Mouse (Mus musculus): ENCODE results near the gene Psd. TPM values are rescaled to one million over a fixed set of nuclear protein-coding genes. Genes with fewer than 3 reads are reported as not detected.

The Psd gene
- polyA plus RNA-seq, 1 experiment from 2014 or later, result 7.1 TPM

- no peak for ATAC-seq (ENCODE audit: low read depth)
- 79% methylated on average over 21 of the region's 21 CpGs for whole genome bisulfite sequencing (ENCODE audit: insufficient replicate concordance)
- Histone ChIP-seq H3K4me3 (replicated peaks) (no peak overlapping the region), H3K9me3 (replicated peaks) (no peaks in the 10 kb centered on the region), H3K9ac (no peak overlapping the region), H3K4me2 (no peak overlapping the region), H3K36me3 (peaks cover 41% of the 10 kb centered on the region), H3K4me1 (replicated peaks) (peaks cover 69% of the 10 kb centered on the region), H3K27me3 (peaks cover 42% of the 10 kb centered on the region), H3K27ac (no peak overlapping the region)
- DNase-seq, result peak; percentile 1
Observed at GRCm38 (mm10) chr19:46309651-46310305, 17.2 kb downstream of the Psd start.

DNA sequence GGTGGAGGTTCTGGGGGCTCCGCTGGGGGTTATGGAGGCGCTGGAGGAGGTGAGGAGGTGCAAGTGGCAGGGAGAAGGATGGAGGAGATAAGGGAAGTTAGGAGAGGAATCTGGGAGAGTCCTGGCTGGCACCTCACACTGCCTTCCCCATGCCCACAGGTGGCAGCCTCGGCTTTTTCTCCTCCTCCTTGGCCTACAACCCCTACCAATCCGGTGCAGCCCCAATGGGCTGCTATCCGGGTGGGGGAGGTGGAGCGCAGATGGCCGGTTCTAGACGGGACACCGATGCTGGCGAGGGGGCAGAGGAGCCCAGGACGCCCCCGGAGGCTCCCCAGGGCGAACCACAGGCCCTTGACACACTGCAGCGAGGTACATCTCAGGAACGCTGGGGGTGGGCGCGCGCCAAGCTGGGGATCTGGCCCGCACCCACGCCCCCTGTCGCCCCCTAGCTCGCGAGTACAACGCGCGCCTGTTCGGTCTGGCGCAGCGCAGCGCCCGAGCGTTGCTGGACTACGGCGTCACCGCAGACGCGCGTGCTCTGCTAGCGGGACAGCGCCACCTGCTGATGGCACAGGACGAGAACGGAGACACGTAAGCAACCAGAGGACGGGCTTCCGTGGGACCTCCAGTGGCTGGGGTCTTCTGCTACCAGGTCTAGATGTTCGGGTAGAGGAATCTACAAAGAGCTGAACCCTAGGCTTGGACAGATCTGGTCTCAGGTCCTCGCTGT lies 18.1 kb downstream of the Psd start:
- DNase-seq (peak; percentile 74), ATAC-seq (ENCODE audit: low read depth) (no peak)
- Histone ChIP-seq H3K9me3 (replicated peaks) (no peaks in the 10 kb centered on the region), H3K27me3 (peaks cover 33% of the 10 kb centered on the region), H3K4me3 (replicated peaks) (peak overlapping the region; percentile 56), H3K27ac (no peak overlapping the region), H3K4me2 (peak overlapping the region; percentile 90), H3K4me1 (replicated peaks) (peaks cover 69% of the 10 kb centered on the region), H3K9ac (peak overlapping the region; percentile 74), H3K36me3 (peaks cover 41% of the 10 kb centered on the region)
- WGBS (ENCODE audit: insufficient replicate concordance), result 1% methylated on average over 47 of the region's 47 CpGs

- Histone ChIP-seq H3K9me3 (replicated peaks) (no peaks in the 10 kb centered on the region), H3K27ac (no peak overlapping the region), H3K9ac (peak overlapping the region; percentile 74; the same call in 1 of the 2 replicates), H3K4me2 (peak overlapping the region; percentile 90), H3K4me3 (replicated peaks) (peak overlapping the region; percentile 56; the same call in 1 of the 2 replicates), H3K27me3 (peaks cover 27% of the 10 kb centered on the region; the same call in 1 of the 2 replicates), H3K36me3 (peaks cover 41% of the 10 kb centered on the region), H3K4me1 (replicated peaks) (peaks cover 68% of the 10 kb centered on the region)
- DNase-seq, result no peak
- 67% methylated on average over 16 of the region's 16 CpGs for WGBS (ENCODE audit: insufficient replicate concordance)
- ATAC-seq (ENCODE audit: low read depth), result no peak
Observed at GRCm38 (mm10) chr19:46308303-46308702, 18.7 kb downstream of the Psd start.

- Histone ChIP-seq H3K27me3 (peaks cover 22% of the 10 kb centered on the region; the same call in 1 of the 2 replicates), H3K27ac (no peak overlapping the region), H3K36me3 (peaks cover 40% of the 10 kb centered on the region), H3K9me3 (replicated peaks) (no peaks in the 10 kb centered on the region), H3K9ac (no peak overlapping the region), H3K4me2 (no peak overlapping the region), H3K4me1 (replicated peaks) (peaks cover 63% of the 10 kb centered on the region), H3K4me3 (replicated peaks) (no peak overlapping the region)
- ATAC-seq (ENCODE audit: low read depth), result no peak
- DNase-seq, result no peak
- 84% methylated on average over 16 of the region's 16 CpGs for WGBS (ENCODE audit: insufficient replicate concordance)
Observed at GRCm38 (mm10) chr19:46307781-46308180, 19.2 kb downstream of the Psd start.

DNA sequence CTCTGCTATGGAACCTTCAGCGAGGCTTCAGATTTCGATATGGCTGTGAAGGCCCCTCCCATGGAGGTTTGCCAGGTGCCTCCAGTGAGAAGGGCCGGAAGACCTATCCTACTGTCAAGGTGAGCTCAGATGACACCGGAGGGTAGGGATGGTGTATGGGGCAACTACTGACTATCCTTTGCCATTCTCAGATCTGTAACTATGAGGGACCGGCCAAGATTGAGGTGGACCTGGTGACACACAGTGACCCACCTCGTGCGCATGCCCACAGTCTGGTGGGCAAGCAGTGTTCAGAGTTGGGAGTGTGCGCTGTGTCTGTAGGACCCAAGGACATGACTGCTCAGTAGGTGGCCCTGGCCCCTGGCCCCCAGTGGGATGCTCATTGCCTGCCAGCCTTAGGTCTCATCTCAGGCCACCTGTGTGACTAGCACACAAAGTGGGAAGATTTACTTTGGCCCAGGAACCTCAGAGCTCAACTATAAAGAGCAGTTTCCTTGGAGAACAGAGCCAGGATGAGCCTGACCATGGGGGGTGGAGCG lies 20.1 kb downstream of the Psd start:
- no peaks in the 10 kb centered on the region for H3K9me3 ChIP-seq (replicated peaks)
- H3K4me1 ChIP-seq (replicated peaks), result peaks cover 54% of the 10 kb centered on the region
- DNase-seq, result no peak
- H3K27me3 ChIP-seq, result peaks cover 24% of the 10 kb centered on the region; the same call in 1 of the 2 replicates
- no peak overlapping the region for H3K27ac ChIP-seq
- H3K4me3 ChIP-seq (replicated peaks), result no peak overlapping the region
- H3K9ac ChIP-seq, result no peak overlapping the region
- H3K36me3 ChIP-seq, result peaks cover 31% of the 10 kb centered on the region
- no peak for ATAC-seq (ENCODE audit: low read depth)
- WGBS (ENCODE audit: insufficient replicate concordance), result 85% methylated on average over 9 of the region's 9 CpGs
- H3K4me2 ChIP-seq, result peak overlapping the region; percentile 2; the same call in 1 of the 2 replicates

GRCm38 (mm10) chr19:46306268-46306610 lies 20.7 kb downstream of the Psd start:
- DNase-seq, result no peak
- H3K27ac ChIP-seq, result peak overlapping the region; percentile 84
- H3K27me3 ChIP-seq, result peaks cover 28% of the 10 kb centered on the region; the same call in 1 of the 2 replicates
- H3K4me2 ChIP-seq, result peak overlapping the region; percentile 98
- 63% methylated on average over 5 of the region's 5 CpGs for WGBS (ENCODE audit: insufficient replicate concordance)
- no peaks in the 10 kb centered on the region for H3K9me3 ChIP-seq (replicated peaks)
- H3K4me1 ChIP-seq (replicated peaks), result peaks cover 53% of the 10 kb centered on the region
- peak overlapping the region; percentile 83 for H3K4me3 ChIP-seq (replicated peaks)
- no peak for ATAC-seq (ENCODE audit: low read depth)
- H3K9ac ChIP-seq, result peak overlapping the region; percentile 84
- peaks cover 26% of the 10 kb centered on the region for H3K36me3 ChIP-seq

DNA sequence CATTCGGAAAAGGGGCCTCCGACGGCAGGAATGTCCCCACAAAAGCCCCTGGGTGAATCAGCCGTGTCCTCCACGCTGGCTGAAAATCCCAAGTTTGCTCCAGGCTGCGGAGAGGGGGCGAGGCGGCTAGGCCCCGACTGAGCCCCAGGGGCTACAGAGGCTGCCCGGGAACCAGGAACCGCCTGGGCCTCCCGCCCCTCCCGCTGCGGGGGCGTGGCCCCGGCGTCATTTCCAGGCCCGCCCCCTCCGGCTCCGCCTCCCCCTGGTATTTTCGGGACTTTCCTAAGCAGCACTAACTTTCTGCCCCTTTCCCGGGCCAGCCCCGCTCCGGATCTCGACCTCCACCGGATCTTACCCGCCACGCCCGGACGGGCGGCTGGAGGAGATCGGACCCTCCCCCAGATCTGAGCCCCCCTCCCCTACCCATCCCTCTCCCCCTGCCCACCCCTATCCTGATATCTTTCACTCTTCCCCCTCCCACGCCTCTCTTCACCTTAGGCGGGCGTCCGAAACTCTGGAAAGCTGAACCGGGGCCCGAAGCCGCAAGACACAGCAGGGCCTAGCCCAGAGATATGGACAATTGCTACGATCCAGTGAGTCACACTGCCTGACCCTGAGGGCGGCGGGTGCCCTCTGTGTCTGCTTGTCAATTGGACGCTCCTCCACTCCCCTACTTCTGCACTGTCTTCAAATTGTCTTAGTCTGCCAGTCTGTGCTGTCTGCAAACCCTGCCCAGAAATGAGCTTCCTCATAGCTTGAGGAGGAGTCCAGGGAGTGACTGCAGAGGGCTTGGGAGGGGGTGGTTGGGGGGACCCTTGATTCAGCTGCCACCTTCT lies 21.3 kb downstream of the Psd start:
- WGBS (ENCODE audit: insufficient replicate concordance), result 2% methylated on average over 42 of the region's 43 CpGs
- DNase-seq (peak; percentile 83), ATAC-seq (ENCODE audit: low read depth) (peak; percentile 71)
- peak overlapping the region; percentile 88 for H3K27ac ChIP-seq
- H3K9me3 ChIP-seq (replicated peaks), result no peaks in the 10 kb centered on the region
- H3K4me1 ChIP-seq (replicated peaks), result peaks cover 53% of the 10 kb centered on the region
- H3K36me3 ChIP-seq, result peaks cover 20% of the 10 kb centered on the region
- H3K4me2 ChIP-seq, result peak overlapping the region; percentile 98
- peak overlapping the region; percentile 84 for H3K9ac ChIP-seq
- peaks cover 25% of the 10 kb centered on the region; the same call in 1 of the 2 replicates for H3K27me3 ChIP-seq
- peak overlapping the region; percentile 83 for H3K4me3 ChIP-seq (replicated peaks)

DNA sequence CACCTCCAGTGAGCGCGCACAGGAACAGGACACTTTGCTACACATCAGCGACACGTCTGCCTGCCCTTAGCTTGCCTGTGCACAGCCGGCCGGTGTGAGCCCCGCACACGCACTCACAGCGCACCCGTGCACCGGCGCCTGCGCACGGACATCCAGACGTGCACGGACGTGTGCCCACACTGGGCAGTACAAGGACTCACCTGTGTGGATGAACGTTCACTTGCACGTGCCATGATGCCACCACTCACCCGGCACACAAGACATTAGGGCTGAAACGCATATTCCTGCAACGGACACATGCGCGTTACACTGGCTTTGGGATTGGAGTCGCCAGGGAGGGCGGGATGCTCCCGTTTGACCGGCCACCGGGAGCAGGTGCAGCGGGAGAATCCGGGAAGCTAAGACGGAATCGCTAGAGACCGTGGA lies 22.0 kb downstream of the Psd start:
- peaks cover 52% of the 10 kb centered on the region for H3K4me1 ChIP-seq (replicated peaks)
- no peaks in the 10 kb centered on the region for H3K9me3 ChIP-seq (replicated peaks)
- H3K36me3 ChIP-seq, result peaks cover 12% of the 10 kb centered on the region
- H3K27me3 ChIP-seq, result peaks cover 27% of the 10 kb centered on the region; the same call in 1 of the 2 replicates
- H3K9ac ChIP-seq, result peak overlapping the region; percentile 84
- H3K4me2 ChIP-seq, result peak overlapping the region; percentile 98
- peak overlapping the region; percentile 88 for H3K27ac ChIP-seq
- peak overlapping the region; percentile 83 for H3K4me3 ChIP-seq (replicated peaks)
- WGBS (ENCODE audit: insufficient replicate concordance), result under 1% methylated on average over 34 of the region's 34 CpGs
- DNase-seq (no peak), ATAC-seq (ENCODE audit: low read depth) (peak; percentile 32)

- H3K27me3 ChIP-seq, result peaks cover 27% of the 10 kb centered on the region; the same call in 1 of the 2 replicates
- H3K9ac ChIP-seq, result peak within 1 kb of the TSS; percentile 84
- H3K27ac ChIP-seq, result peak within 1 kb of the TSS; percentile 88
- ATAC-seq (ENCODE audit: low read depth) (peak; percentile 91), DNase-seq (peak; percentile 91)
- peaks cover 8% of the 10 kb centered on the region for H3K36me3 ChIP-seq
- peaks cover 46% of the 10 kb centered on the region for H3K4me1 ChIP-seq (replicated peaks)
- WGBS (ENCODE audit: insufficient replicate concordance), result under 1% methylated on average over 39 of the region's 39 CpGs
- no peaks in the 10 kb centered on the region for H3K9me3 ChIP-seq (replicated peaks)
- peak within 1 kb of the TSS; percentile 83 for H3K4me3 ChIP-seq (replicated peaks)
- peak within 1 kb of the TSS; percentile 98 for H3K4me2 ChIP-seq
Observed at GRCm38 (mm10) chr19:46304216-46304841, 22.6 kb downstream of the Psd start, which contains the start of gene Nfkb2. Nfkb2 (plus strand) TSS chr19:46304320.
